Mouse (Mus musculus) lung, adult 2 months (tissue): Measurements from ENCODE around the gene Agpat4.

Experiments
- CTCF ChIP-seq: fragments of 200-500 bp; IDR thresholded peaks from 2 replicates; pipeline ENCODE4 v1.5.1; 2011; ENCODE audit warnings: mild to moderate bottlenecking, low read length, control low read depth; ENCODE audit not compliant: insufficient read depth
- POLR2A ChIP-seq: fragments of 200-500 bp; IDR thresholded peaks from 2 replicates; pipeline ENCODE4 v1.6.1; 2011; ENCODE audit warnings: low read depth, mild to moderate bottlenecking, control low read depth, low read length, borderline replicate concordance; ENCODE audit errors: extremely low read depth

GRCm38 (mm10) chr17:12186341-12186740 is 67.8 kb downstream of the Agpat4 start:
- TF ChIP-seq CTCF (no peak), POLR2A (no peak)
